Mouse (Mus musculus) MEL (cell line): ENCODE data around the gene Slc6a9.

Experiments used
- BHLHE40 ChIP-seq: IDR thresholded peaks from 2 replicates; pipeline ENCODE4 v1.6.1; 2012; ENCODE audit warnings: low read depth, mild to moderate bottlenecking, inconsistent platforms, low read length, improper control_type of control experiment, borderline replicate concordance
- E2F4 ChIP-seq: IDR thresholded peaks from 2 replicates; pipeline ENCODE4 v1.6.1; 2011; ENCODE audit warnings: low read depth, low read length, improper control_type of control experiment, borderline replicate concordance
- ETS1 ChIP-seq: IDR thresholded peaks from 2 replicates; pipeline ENCODE4 v1.6.1; 2012; ENCODE audit warnings: low read depth, mild to moderate bottlenecking, inconsistent platforms, low read length, improper control_type of control experiment, moderate library complexity
- GATA1 ChIP-seq: IDR thresholded peaks from 2 replicates; pipeline ENCODE4 v1.6.1; 2011; ENCODE audit warnings: low read depth, low read length, improper control_type of control experiment
- MAZ ChIP-seq: IDR thresholded peaks from 2 replicates; pipeline ENCODE4 v1.6.1; 2012; ENCODE audit warnings: low read depth, mild to moderate bottlenecking, inconsistent platforms, low read length, improper control_type of control experiment
- POLR2A ChIP-seq, 2 experiments: IDR thresholded peaks; 2 replicates each; pipeline ENCODE4 v1.6.1; 2011 to 2012; ENCODE audit warnings: low read length in 2 of 2, mild to moderate bottlenecking in 2 of 2, control low read depth in 1 of 2, improper control_type of control experiment in 1 of 2, low read depth in 1 of 2, moderate library complexity in 1 of 2; ENCODE audit not compliant: control insufficient read depth in 1 of 2, insufficient read depth in 1 of 2, poor library complexity in 1 of 2
- ZC3H11A ChIP-seq: IDR thresholded peaks from 2 replicates; pipeline ENCODE4 v1.6.1; 2012; ENCODE audit warnings: low read depth, mild to moderate bottlenecking, inconsistent platforms, low read length, improper control_type of control experiment

DNA sequence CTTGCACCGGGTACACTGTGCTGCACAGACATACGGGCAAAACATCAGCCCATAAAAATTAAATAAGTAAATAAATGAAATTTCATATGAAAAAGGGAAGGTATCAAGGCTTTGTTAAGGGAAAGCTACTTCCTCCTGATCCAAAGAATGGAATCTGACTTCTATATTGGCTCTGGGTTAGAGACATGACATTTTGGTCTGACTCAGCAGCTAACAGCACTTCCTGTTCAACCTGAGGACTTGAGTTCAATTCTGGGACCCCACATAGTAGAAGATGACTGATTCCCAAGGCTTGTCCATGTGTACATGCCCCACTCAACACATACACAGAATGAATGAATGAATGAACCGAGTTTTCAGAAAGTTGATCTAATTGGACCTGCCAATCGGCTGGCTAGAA lies 83.5 kb downstream of the Slc6a9 start:
- TF ChIP-seq BHLHE40: no peak
- TF ChIP-seq ETS1: peak; percentile 5; the same call in 1 of the 2 replicates
- TF ChIP-seq ZC3H11A: no peak
- TF ChIP-seq MAZ: no peak
- TF ChIP-seq E2F4: no peak
- TF ChIP-seq POLR2A (IDR thresholded peaks at IDR 0.05; ENCODE audit: control insufficient read depth in 1 of 2, insufficient read depth in 1 of 2, low read depth in 1 of 2, low read length in 2 of 2, poor library complexity in 1 of 2): no peak
- TF ChIP-seq GATA1: no peak
